Mouse (Mus musculus) retina, postnatal 7 days (tissue): ENCODE measurements around the gene Dennd1b.

Source experiments
- DNase-seq: peaks from one replicate; pipeline ENCODE4 v3.0.0-alpha.2; 2012; ENCODE audit warnings: low read depth, low spot score

Gene Dennd1b

GRCm38 (mm10) chr1:139015118-139015788 is 52.0 kb downstream of the Dennd1b start:
- DNase-seq, result no peak

GRCm38 (mm10) chr1:139021298-139021697 is 58.1 kb downstream of the Dennd1b start:
- DNase-seq, result no peak

- DNase-seq, result no peak
Observed at GRCm38 (mm10) chr1:139025882-139026645, 62.8 kb downstream of the Dennd1b start.

- DNase-seq, result no peak
Observed at GRCm38 (mm10) chr1:139029521-139029920, 66.3 kb downstream of the Dennd1b start.

GRCm38 (mm10) chr1:139032411-139032810 is 69.2 kb downstream of the Dennd1b start:
- DNase-seq, result no peak

GRCm38 (mm10) chr1:139035141-139035540 is 71.9 kb downstream of the Dennd1b start:
- DNase-seq, result no peak

GRCm38 (mm10) chr1:139036302-139036701 is 73.1 kb downstream of the Dennd1b start:
- DNase-seq, result no peak

- DNase-seq, result no peak
Observed at GRCm38 (mm10) chr1:139036768-139037507, 73.7 kb downstream of the Dennd1b start.

GRCm38 (mm10) chr1:139038074-139038473 is 74.8 kb downstream of the Dennd1b start:
- no peak for DNase-seq

- DNase-seq, result no peak
Observed at GRCm38 (mm10) chr1:139038620-139039019, 75.4 kb downstream of the Dennd1b start.

GRCm38 (mm10) chr1:139039529-139040230 is 76.4 kb downstream of the Dennd1b start:
- DNase-seq, result no peak

- DNase-seq, result no peak
Observed at GRCm38 (mm10) chr1:139049075-139049474, 85.8 kb downstream of the Dennd1b start.

GRCm38 (mm10) chr1:139049881-139050472 is 86.7 kb downstream of the Dennd1b start:
- no peak for DNase-seq

- no peak for DNase-seq
Observed at GRCm38 (mm10) chr1:139053003-139053402, 89.8 kb downstream of the Dennd1b start.

- DNase-seq, result no peak
Observed at GRCm38 (mm10) chr1:139060301-139060700, 97.1 kb downstream of the Dennd1b start.

- DNase-seq, result no peak
Observed at GRCm38 (mm10) chr1:139064711-139065110, 101.5 kb downstream of the Dennd1b start.

GRCm38 (mm10) chr1:139067210-139067609 is 104.0 kb downstream of the Dennd1b start:
- no peak for DNase-seq

GRCm38 (mm10) chr1:139071015-139071414 is 107.8 kb downstream of the Dennd1b start:
- DNase-seq, result no peak

- no peak for DNase-seq
Observed at GRCm38 (mm10) chr1:139075671-139076070, 112.4 kb downstream of the Dennd1b start.

- DNase-seq, result no peak
Observed at GRCm38 (mm10) chr1:139077989-139078388, 114.8 kb downstream of the Dennd1b start.

GRCm38 (mm10) chr1:139079000-139079399 is 115.8 kb downstream of the Dennd1b start:
- DNase-seq, result no peak
